Mouse (Mus musculus): ENCODE measurements at regions not wholly inside any gene's neighbourhood (a gene's known extent, or its start where the extent isn't known, plus 50 kb on each side); places are given as distances from the start of the nearest gene placed in this dataset.

GRCm38 (mm10) chr12:77526581-77526980 is 288.7 kb downstream of the Fut8 start:
- peak in 1 of 2 experiments; percentile 12 for DNase-seq

GRCm38 (mm10) chr12:77527499-77527898 is 289.6 kb downstream of the Fut8 start:
- peak; percentile 51 to 61 for DNase-seq

GRCm38 (mm10) chr12:77527953-77528865 is 290.3 kb downstream of the Fut8 start:
- peak; percentile 92 for DNase-seq

DNA sequence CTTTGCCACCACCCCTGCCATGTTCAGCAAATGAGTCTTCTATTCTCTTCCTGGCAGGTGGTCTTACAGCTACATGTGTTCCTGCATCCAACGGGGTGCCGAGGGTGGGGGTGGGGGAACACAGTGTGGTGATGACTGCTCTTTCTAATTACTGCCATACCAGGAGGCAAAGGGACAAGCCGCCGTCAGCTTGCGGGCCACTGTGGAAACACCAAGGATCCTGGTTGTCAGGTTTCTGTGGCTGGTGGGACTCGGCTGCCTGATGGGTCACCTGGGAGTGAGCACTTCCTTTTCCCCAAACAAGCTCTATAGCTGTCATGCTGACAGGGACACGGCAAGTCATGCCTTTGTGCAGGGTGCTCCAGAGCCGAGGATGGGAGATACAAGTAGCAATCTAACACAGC is 290.9 kb downstream of the Fut8 start:
- peak; percentile 64 to 73 for DNase-seq

GRCm38 (mm10) chr12:77529414-77529813 is 291.5 kb downstream of the Fut8 start:
- no peak for DNase-seq

GRCm38 (mm10) chr12:77529955-77530354 is 292.0 kb downstream of the Fut8 start:
- peak in 1 of 2 experiments; percentile 11 for DNase-seq

DNA sequence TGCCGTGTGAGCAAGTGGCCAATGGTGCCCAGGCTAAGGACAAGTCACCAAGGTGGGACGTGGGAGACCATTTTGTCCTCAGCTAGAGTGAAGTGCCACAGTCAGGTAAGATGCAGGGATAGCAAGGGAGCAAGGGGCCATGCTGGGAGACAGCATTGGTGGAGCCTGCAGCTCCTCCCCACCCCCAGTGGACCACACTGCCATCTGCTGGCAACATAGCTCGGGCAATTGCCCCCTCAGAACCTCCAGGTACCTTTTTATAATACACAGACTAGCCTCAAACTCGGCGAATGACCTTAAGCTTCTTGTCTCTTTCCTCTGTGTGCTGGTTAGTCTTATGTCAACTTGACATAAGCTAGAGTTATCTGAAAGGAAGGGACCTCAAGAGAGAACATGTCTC is 293.4 kb downstream of the Fut8 start:
- peak; percentile 34 to 58 for DNase-seq

DNA sequence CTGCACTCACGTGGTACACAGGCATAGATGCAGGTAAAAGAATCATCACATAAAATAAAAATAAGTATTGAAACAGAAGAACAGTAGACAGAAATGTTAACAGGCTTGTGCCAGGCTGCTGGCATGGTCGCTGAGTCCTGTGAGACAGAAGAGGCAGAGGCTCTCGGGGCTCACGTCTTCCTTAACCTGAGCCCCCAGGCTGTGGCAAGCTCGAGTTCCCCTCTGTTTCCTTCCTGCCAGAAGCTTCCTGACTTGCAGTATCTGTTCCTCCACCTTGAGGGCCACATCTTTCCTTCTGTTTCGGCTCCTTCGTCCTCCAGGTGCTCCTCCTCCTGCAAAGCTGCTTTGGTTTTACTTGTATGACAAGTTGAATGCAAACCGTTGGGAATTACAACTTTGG is 294.6 kb downstream of the Fut8 start:
- no peak for DNase-seq

DNA sequence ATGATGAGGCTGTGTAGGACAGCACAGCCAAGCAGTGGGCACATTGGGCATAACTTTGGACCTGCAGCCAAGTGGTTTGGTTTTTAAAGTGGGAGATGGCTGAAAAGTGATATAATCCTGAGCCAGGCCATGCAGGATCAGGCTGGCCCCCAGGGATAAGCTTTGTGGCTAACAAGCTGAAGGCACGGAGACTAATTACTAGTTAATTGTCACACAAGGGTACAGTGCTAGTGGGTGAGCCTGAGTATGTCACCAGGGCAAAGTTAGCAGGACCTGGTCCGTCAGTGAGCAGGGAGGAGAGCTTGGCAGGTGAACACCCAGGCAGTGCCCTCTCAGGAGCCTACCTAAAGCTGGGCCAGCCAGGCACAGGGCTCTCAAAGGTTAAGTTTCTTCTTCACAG is 295.7 kb downstream of the Fut8 start:
- peak in 1 of 2 experiments; percentile 6 for DNase-seq

- peak in 1 of 2 experiments; percentile 5 for DNase-seq
These were observed 296.2 kb downstream of the Fut8 start for GRCm38 (mm10) chr12:77534079-77534478.

GRCm38 (mm10) chr12:77535147-77535546 is 297.2 kb downstream of the Fut8 start:
- DNase-seq, result no peak

- peak in 1 of 2 experiments; percentile 4 for DNase-seq
These were observed 299.4 kb downstream of the Fut8 start for GRCm38 (mm10) chr12:77537139-77537848.

DNA sequence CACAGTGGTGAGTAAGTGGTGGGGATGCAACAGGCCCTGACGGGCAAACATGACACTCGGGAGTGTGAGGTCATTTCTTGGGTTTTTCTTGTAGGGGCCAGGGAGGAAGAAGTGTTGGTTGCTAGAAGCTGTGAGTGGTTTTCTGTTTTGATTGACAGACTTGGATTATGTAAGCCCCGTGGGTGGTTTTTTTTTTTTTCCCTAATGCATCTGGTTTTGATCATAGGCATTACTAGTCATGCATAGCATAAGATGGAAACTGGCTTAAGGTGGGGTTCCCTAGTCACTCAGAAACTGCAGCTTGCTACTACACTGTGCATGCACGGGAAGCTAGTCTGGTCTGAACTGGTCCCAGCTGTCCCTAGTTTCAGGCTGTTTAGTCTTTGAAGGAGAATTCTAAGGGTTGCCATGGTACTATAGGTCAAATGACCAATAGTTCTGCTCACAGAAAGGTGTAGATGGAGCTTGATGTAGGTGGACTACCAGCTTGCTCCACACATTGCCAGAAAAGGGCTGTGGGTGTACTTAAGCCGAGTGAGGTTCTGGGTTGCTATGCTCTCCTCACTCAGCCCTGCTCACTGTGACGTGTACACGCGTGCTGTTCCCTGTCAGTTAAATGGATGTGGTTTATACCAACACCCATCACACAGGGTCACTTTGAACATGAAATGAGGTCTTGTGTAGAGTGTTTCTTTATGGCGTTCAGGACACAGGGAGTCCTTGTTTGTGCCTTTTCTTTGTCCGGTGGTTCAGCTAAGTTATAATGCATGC is 301.9 kb downstream of the Fut8 start:
- DNase-seq, result peak in 1 of 2 experiments; percentile 2

DNA sequence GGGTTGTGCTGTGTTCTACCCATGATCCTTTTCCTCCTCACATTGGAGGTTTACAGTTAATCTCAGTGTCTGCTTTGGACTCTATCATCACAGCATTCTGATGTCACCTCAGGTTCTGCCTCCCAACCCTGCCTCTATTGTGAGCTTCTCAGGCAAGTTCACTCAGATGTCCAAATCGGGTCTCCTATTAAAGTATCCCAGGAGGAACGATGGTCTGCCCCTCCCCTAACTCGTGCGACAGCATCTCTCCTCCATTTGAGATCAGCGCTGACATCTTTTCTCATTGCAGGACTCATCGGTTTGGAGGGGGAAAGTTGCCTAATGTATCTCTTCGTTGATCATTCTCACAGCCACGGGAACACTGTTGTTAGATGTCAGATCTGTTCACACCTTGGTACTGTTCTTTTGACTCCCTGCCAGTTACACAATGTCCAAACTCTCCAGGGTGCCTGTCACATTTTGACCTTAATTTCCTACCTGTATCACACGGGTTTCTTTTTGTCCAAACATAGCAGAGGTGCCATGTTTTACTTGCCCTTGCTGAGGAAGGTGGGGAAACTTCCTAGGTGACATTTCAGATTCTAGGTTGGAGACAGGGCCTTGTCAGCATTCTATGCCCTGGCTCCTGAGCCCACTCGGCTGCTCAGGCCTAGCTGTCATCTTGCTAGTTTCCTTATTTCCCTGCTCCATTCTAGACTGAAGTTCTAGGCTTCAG is 303.3 kb downstream of the Fut8 start:
- DNase-seq, result no peak

DNA sequence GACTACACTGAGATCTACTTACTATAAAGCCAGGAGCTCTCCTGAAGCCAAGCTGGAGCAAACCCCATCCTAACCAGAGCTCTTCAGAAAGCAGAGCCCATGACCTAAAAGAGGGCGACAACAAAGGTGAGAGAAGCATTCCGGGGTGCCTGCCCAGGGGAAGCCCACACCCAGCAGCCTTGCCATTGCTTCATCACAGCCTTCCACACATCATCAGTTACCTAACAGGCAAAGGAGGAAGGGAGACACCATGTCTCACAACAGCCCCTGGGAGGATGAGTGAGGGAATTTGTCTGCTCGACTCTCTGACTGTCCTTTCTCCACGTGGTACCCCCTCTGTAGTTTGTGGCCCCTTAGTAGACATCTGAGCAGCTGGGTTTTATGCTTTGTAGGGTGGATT is 303.9 kb downstream of the Fut8 start:
- no peak for DNase-seq

DNA sequence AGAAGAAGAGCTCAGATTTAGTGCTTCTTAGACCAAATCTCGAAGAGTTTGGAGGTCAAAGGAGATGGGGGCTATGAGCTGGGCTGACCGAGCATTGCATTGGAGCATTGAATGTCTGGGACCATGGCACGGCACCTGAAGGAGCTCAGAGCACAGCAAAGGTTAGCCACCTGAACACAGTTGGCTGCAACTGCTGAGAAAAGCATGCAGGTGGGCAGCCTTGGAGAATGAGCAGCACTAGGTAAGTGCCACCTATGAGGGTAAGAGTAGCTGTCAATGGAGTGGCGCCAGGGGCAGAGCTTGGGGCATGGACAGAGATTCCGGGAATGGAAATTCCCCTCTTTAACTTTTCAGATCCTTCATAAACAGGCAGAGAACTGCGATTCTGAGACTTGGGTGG is 305.7 kb downstream of the Fut8 start:
- peak in 1 of 2 experiments; percentile 1 for DNase-seq

DNA sequence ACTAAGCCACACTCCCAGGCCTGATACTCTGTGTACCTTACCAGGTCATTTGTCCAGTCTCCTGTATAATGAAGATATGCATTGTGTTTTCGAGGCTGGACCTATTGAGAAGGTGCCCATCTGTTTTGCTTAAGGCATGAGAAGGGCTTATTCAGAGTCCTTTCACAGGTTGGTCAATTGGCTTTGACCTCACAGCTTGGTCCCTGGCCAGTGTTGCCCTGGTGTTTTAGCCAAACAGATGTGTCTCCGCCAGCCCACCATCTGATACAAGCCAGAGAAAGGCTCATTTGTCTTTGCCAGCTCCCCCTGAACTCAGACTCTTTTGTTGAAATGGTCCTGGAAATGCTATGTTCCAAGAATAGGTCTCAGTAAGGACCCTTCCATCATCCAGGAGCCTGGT is 308.2 kb downstream of the Fut8 start:
- peak; percentile 5 to 7 for DNase-seq

DNA sequence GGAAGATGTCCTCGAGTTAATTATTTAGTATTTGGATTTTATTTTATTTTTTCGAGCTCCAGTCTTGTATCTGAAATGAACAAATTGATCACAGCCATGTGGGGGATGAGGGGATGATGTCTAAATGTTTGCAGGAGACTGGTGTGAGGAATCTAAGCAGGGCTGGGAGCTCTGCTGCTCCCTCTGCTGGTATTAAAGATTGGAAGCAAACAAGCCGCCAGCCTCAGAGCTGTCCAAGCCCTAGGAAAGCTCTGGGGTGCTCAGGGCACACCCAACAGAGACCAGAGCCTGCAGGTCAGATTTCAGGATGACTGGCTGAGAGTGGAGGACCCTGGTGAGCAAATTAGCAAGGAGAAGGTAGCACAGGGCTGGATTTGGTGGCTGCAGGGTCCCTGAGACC is 330.4 kb downstream of the Fut8 start:
- peak; percentile 73 to 80 for DNase-seq

- no peak for DNase-seq
These were observed 332.6 kb downstream of the Fut8 start for GRCm38 (mm10) chr12:77570501-77570900.

- DNase-seq, result no peak
These were observed 333.1 kb downstream of the Fut8 start for GRCm38 (mm10) chr12:77571071-77571470.

GRCm38 (mm10) chr12:77575046-77575445 is 337.1 kb downstream of the Fut8 start:
- DNase-seq, result no peak

- peak in 1 of 2 experiments; percentile 3 for DNase-seq
These were observed 350.4 kb downstream of the Fut8 start for GRCm38 (mm10) chr12:77588297-77588696.

Data from cerebellum, postnatal 25 days (tissue).